8 mouse cellular contexts compared by ENCODE assay signal in the genomic region with DNA sequence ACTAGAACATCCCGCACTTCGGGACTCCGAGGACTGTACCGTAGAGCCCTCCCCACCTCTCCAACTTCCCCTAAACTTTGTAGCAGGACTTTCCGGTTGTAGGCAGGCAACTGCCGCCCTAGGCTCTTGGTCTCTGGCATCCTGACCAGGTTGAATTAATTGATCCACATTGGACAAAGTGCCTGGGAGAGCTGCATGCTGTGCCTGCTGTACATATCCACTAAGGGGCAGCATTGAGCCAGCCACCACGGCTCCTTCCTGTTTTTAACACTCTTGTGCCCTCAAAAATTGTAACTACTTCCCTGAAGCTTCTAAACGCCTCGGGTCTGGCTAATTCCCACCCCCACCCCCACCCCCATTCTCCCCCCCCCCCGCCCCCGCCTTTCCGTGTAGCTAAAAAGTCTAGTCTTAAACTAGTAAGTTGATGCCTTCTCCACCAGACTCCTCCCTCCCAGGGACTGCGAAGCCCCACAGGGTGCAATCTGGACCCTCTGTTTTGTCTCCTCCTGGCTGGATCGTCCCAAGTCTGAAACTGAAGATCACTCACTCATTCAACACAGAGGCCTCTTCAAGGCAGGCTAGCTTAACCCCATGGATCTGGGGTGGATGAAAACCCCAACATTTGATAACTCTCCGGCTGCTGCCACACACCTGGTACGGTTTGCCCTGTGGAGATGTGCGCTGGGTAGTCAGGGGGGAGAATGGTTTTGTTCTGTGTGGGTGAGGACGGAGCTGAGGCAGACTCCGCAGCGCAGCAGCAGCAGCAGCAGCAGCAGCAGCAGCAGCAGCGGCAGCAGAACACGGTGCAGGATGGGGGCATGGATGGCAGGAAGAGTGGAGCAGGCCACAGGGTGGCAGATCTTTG.
A peak's percentile ranks its signal among the peaks of the same experiment; 100 is the strongest.
DNase-seq lines count a peak whose midpoint lies in the region; ATAC-seq lines count a peak whose summit lies in the region.

No protein-coding gene starts in this region.

- no peak overlapping the region for H3K27ac ChIP-seq in heart, embryonic 16.5 days (ENCODE audit: low read length)
- H3K27ac ChIP-seq in limb, embryonic 10.5 days: peak overlapping the region; percentile 75
- no peak overlapping the region for H3K27ac ChIP-seq in neural tube, embryonic 12.5 days

- peaks cover 3% of the 10 kb centered on the region; the same call in 1 of the 2 replicates for H3K27me3 ChIP-seq in heart, embryonic 16.5 days (ENCODE audit: control insufficient read depth, insufficient read depth, low read length)
- H3K27me3 ChIP-seq in limb, embryonic 10.5 days (ENCODE audit: low read depth, poor library complexity, severe bottlenecking): no peaks in the 10 kb centered on the region
- H3K27me3 ChIP-seq in neural tube, embryonic 12.5 days (replicated peaks): no peaks in the 10 kb centered on the region

- no peaks in the 10 kb centered on the region for H3K36me3 ChIP-seq in heart, embryonic 16.5 days (ENCODE audit: control insufficient read depth, insufficient read depth)
- no peaks in the 10 kb centered on the region for H3K36me3 ChIP-seq in limb, embryonic 10.5 days
- no peaks in the 10 kb centered on the region for H3K36me3 ChIP-seq in neural tube, embryonic 12.5 days

- H3K4me2 ChIP-seq in heart, embryonic 16.5 days (ENCODE audit: low read depth, low read length): peak overlapping the region; percentile 30
- peak overlapping the region; percentile 27; the same call in 1 of the 2 replicates for H3K4me2 ChIP-seq in neural tube, embryonic 12.5 days (replicated peaks)

- DNase-seq in cerebellum, adult 9-11 months: peak; percentile 46
- no peak for DNase-seq in cerebellum, adult 11 months
- DNase-seq in B cell, adult 2 months: peak; percentile 64
- peak; percentile 68 to 77 for DNase-seq in cerebellum, postnatal 14 days
- peak; percentile 70 for DNase-seq in limb, embryonic 10.5 days (ENCODE audit: low spot score)

- no peaks in the 10 kb centered on the region for H3K9me3 ChIP-seq in heart, embryonic 16.5 days (replicated peaks; ENCODE audit: control insufficient read depth, low read length)
- H3K9me3 ChIP-seq in limb, embryonic 10.5 days (replicated peaks): no peaks in the 10 kb centered on the region
- no peaks in the 10 kb centered on the region for H3K9me3 ChIP-seq in neural tube, embryonic 12.5 days

- WGBS in heart, embryonic 16.5 days: 42% methylated on average over 21 of the region's 22 CpGs
- WGBS in limb, embryonic 10.5 days: 45% methylated on average over 22 of the region's 22 CpGs
- WGBS in neural tube, embryonic 12.5 days: 42% methylated on average over 22 of the region's 22 CpGs

- no peak for ATAC-seq in heart, embryonic 16.5 days (replicated peaks; ENCODE audit: extremely low read depth, insufficient read depth, low FRiP score)
- no peak for ATAC-seq in neural tube, embryonic 12.5 days (ENCODE audit: low FRiP score, low read depth)
- no peak for ATAC-seq in erythroblast, adult 5-6 weeks (replicated peaks; ENCODE audit: low FRiP score, poor library complexity, severe bottlenecking)

- peak overlapping the region; percentile 40 for H3K9ac ChIP-seq in heart, embryonic 16.5 days (ENCODE audit: low read length)
- no peak overlapping the region for H3K9ac ChIP-seq in neural tube, embryonic 12.5 days

- H3K4me3 ChIP-seq in heart, embryonic 16.5 days (ENCODE audit: low read length): 0 out of 2 replicates have a peak overlapping the region, but pooled peaks have one; percentile 6
- peak overlapping the region; percentile 21; the same call in 1 of the 2 replicates for H3K4me3 ChIP-seq in limb, embryonic 10.5 days
- no peak overlapping the region for H3K4me3 ChIP-seq in neural tube, embryonic 12.5 days

- H3K4me1 ChIP-seq in heart, embryonic 16.5 days (ENCODE audit: control insufficient read depth, insufficient read depth, low read length): no peaks in the 10 kb centered on the region
- H3K4me1 ChIP-seq in limb, embryonic 10.5 days: peaks cover 21% of the 10 kb centered on the region
- no peaks in the 10 kb centered on the region for H3K4me1 ChIP-seq in neural tube, embryonic 12.5 days
